Mouse (Mus musculus) stomach, embryonic 15.5 days (tissue): ENCODE measurements around the gene Pbxip1. TPM values are rescaled to one million over a fixed set of nuclear protein-coding genes. Genes with fewer than 3 reads are reported as not detected.

Source experiments
- ATAC-seq: fragments of 200-750 bp; cut with Nextera tagmentation; 2 replicates; pipeline ENCODE4 v1.8.0; 2017; ENCODE audit warnings: low read depth, moderate number of reproducible peaks, moderate TSS enrichment; ENCODE audit not compliant: insufficient read depth, low FRiP score
- H3K27ac ChIP-seq: fragments of 300-500 bp; sonication (generic); 2 replicates; pipeline ENCODE4 v1.5.1; 2015; ENCODE audit warnings: mild to moderate bottlenecking, inconsistent platforms
- H3K27me3 ChIP-seq: fragments of 300-500 bp; sonication (generic); replicated peaks from 2 replicates; pipeline ENCODE4 v1.6.1; 2015; ENCODE audit warnings: inconsistent platforms
- H3K36me3 ChIP-seq: fragments of 300-500 bp; sonication (generic); 2 replicates; pipeline ENCODE4 v1.6.1; 2015; ENCODE audit warnings: inconsistent platforms
- H3K4me1 ChIP-seq: fragments of 300-500 bp; sonication (generic); 2 replicates; pipeline ENCODE4 v1.6.1; 2015; ENCODE audit warnings: inconsistent platforms
- H3K4me2 ChIP-seq: fragments of 300-500 bp; sonication (generic); 2 replicates; pipeline ENCODE4 v1.6.1; 2015; ENCODE audit warnings: mild to moderate bottlenecking, inconsistent platforms
- H3K4me3 ChIP-seq: fragments of 300-500 bp; sonication (generic); replicated peaks from 2 replicates; pipeline ENCODE4 v1.5.1; 2015; ENCODE audit warnings: inconsistent platforms
- H3K9ac ChIP-seq: fragments of 300-500 bp; sonication (generic); 2 replicates; pipeline ENCODE4 v1.6.1; 2015; ENCODE audit warnings: inconsistent platforms
- H3K9me3 ChIP-seq: fragments of 300-500 bp; sonication (generic); 2 replicates; pipeline ENCODE4 v1.6.1; 2016; ENCODE audit warnings: inconsistent platforms
- WGBS: fragments of 180-500 bp; shearing (Covaris S2); methylation state at CpG from one replicate; pipeline ENCODE4 v1.1.7; 2015; 5-methylcytosine and 5-hydroxymethylcytosine counted together
- polyA plus RNA-seq: library from polyadenylated mRNA; unstranded; fragments of >200 nt; fragmentation: Nextera tagmentation; extraction: Ambion mirVana; gene quantifications from 2 replicates; pipeline ENCODE4 v1.2.1, GENCODE M21; 2015

The Pbxip1 gene
- polyA plus RNA-seq, 1 experiment from 2014 or later: 40.1 TPM

DNA sequence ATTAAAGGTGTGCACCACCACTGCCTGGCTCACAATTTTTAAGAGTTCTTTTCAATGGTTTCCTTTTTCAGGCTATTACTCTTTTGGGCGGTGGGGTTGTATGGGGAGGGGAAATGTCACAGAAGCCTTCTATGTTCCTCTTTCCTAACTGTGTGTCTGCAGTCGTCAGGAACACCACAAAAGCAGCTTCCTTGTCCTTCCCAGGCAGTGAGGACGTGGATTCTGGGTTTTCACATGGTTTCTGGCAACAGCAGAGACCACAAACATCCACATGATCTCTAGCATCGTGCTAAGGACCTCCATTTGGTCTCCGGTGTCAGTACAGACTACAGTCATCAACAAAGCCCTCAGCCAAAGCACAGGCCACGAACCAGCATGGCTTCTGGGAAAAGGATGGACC is 37.3 kb downstream of the Pbxip1 start:
- no peak overlapping the region for H3K9ac ChIP-seq
- WGBS: 68% methylated on average over 6 of the region's 6 CpGs

GRCm38 (mm10) chr3:89479055-89479454 is 42.5 kb downstream of the Pbxip1 start:
- Histone ChIP-seq H3K27ac (no peak overlapping the region), H3K9ac (no peak overlapping the region), H3K36me3 (no peaks in the 10 kb centered on the region), H3K4me3 (no peak overlapping the region), H3K9me3 (no peaks in the 10 kb centered on the region), H3K27me3 (no peaks in the 10 kb centered on the region), H3K4me2 (no peak overlapping the region), H3K4me1 (no peaks in the 10 kb centered on the region)
- WGBS: 71% methylated on average over 6 of the region's 6 CpGs
- ATAC-seq: no peak

More for the DNA sequence above, 37.3 kb downstream of the Pbxip1 start:
- no peak for ATAC-seq
- Histone ChIP-seq H3K27ac (no peak overlapping the region), H3K27me3 (no peaks in the 10 kb centered on the region), H3K36me3 (no peaks in the 10 kb centered on the region), H3K4me3 (no peak overlapping the region), H3K4me2 (no peak overlapping the region), H3K9me3 (no peaks in the 10 kb centered on the region), H3K4me1 (no peaks in the 10 kb centered on the region)

DNA sequence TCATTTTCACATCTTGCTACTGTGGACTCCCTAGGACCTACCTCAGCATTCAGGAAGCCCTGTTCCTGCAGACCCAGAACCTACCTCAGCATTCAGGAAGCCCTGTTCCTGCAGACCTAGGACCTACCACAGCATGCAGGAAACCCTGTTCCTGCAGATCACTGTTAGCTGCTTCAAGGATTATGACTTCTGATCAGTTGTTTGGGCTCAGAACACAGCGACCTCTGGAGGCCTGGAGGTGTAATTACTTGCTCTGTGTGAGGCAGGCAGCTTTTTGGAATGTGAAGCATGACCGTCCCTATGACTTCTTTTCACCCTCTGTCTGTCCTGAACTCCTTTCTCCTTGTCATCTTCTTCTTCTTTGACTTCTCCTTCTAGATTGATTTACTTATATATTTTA is 45.0 kb downstream of the Pbxip1 start:
- WGBS: 46% methylated on average over 2 of the region's 2 CpGs
- Histone ChIP-seq H3K9me3 (no peaks in the 10 kb centered on the region), H3K4me3 (no peak overlapping the region), H3K27ac (no peak overlapping the region), H3K4me1 (no peaks in the 10 kb centered on the region), H3K27me3 (no peaks in the 10 kb centered on the region), H3K9ac (no peak overlapping the region), H3K36me3 (no peaks in the 10 kb centered on the region), H3K4me2 (no peak overlapping the region)
- no peak for ATAC-seq

DNA sequence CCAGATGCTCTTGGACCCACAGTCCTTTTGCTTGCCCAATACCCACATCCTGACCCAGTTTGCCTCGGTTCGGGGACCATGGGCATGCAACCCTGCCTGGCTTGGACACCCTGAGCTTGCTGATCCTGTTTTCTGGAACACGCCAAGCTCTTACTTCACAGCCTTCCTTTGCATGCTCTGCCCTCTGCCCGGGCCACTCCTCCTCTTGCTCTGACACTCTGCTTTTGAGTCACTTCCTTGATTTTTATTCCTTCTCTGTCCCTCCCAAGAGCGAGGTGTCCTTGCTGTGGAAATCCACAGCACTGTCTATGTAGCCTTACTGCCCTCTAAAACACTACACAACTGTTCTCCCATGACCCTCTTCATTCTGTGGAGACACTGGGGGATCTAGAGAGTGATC is 45.7 kb downstream of the Pbxip1 start:
- Histone ChIP-seq H3K9ac (no peak overlapping the region), H3K4me3 (no peak overlapping the region), H3K27ac (no peak overlapping the region), H3K9me3 (no peaks in the 10 kb centered on the region), H3K4me2 (no peak overlapping the region), H3K27me3 (no peaks in the 10 kb centered on the region), H3K4me1 (no peaks in the 10 kb centered on the region), H3K36me3 (no peaks in the 10 kb centered on the region)
- WGBS: 80% methylated on average over 5 of the region's 5 CpGs
- no peak for ATAC-seq

DNA sequence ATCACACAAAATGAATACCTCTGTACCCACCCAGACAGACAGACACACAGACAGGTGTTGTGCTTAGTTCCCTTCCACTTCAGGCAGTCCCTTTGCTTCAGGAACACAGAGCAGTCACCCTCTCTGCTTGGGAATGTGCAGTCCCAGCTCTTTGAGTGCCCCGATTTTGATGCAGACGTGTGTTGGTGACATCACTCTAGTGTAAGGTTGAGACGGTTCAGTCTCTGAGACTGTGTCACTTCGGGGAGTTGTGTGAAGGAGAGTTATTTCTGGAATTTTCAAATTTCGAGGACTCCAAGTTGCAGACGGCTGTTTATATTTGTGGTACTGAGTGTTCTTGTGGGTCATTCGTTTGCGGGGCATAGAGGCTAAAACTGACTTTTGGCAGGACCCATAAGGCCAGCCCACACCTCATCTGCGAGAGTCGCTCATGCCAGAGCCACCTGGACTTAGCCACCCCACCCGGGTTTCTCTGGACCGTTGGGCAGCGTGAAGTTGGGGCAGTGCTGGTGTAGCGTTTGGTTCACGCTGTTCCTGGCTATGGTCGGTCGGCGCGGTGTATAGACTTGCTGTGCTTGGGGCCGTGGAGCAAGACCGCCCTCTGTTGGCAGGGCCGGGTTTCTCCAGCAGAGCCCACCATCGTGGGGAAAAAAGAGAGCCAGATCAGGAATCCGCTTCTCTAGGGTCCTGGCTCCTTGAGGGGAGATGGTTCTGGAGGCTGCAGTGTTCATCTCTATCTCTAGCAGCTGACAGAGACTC is 48.4 kb downstream of the Pbxip1 start:
- H3K27me3 ChIP-seq: no peaks in the 10 kb centered on the region
- H3K4me2 ChIP-seq: peak overlapping the region; percentile 44
- H3K4me3 ChIP-seq: no peak overlapping the region
- H3K4me1 ChIP-seq: no peaks in the 10 kb centered on the region
- no peak overlapping the region for H3K27ac ChIP-seq
- H3K36me3 ChIP-seq: no peaks in the 10 kb centered on the region
- H3K9me3 ChIP-seq: no peaks in the 10 kb centered on the region
- ATAC-seq: peak; percentile 69
- 15% methylated on average over 24 of the region's 24 CpGs for WGBS
- H3K9ac ChIP-seq: no peak overlapping the region

GRCm38 (mm10) chr3:89486111-89486510 is 49.6 kb downstream of the Pbxip1 start:
- Histone ChIP-seq H3K4me1 (no peaks in the 10 kb centered on the region), H3K4me2 (no peak overlapping the region), H3K27me3 (no peaks in the 10 kb centered on the region), H3K9ac (no peak overlapping the region), H3K27ac (no peak overlapping the region), H3K36me3 (no peaks in the 10 kb centered on the region), H3K4me3 (no peak overlapping the region), H3K9me3 (no peaks in the 10 kb centered on the region)
- 78% methylated on average over 8 of the region's 8 CpGs for WGBS
- ATAC-seq: no peak

DNA sequence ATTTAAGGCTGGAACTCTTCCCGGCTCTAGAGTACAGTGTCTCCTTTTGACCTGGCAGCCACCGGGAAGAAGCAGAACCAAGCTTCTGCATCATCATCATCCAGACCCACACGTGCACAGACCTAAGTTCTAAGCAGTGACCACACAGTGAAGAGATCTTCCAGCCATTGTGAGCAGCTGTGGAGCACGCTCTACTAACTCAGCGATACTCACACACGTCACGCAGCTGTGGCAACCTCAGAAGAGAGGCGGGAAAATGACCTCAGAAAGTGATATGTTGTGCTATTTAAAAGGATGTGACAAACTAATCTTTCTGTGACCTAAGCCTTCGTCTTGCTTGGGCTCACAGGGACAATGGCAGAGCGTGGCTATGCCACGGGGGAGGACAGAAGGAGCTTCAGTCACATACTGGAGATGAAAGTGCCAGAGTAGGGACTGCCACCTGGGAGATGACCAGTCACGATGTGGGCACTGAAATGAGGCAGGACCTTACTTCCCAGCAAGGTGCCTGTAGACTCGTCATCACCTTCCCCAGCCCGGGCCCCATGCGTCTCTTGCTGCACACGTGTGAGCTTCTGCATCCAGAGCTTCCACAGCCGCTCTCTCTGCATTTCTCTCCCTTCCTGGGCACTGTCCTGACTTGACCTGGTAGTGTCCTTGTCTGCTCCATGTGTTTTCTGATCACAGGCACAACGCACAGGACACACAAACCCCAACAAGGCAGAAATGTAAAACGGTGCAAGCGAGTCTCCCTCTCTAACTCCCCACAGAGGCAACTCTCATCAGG is 50.6 kb downstream of the Pbxip1 start:
- H3K27ac ChIP-seq: no peak overlapping the region
- 64% methylated on average over 20 of the region's 20 CpGs for WGBS
- no peaks in the 10 kb centered on the region for H3K27me3 ChIP-seq
- H3K4me3 ChIP-seq: no peak overlapping the region
- H3K4me1 ChIP-seq: no peaks in the 10 kb centered on the region
- no peak overlapping the region for H3K4me2 ChIP-seq
- no peaks in the 10 kb centered on the region for H3K36me3 ChIP-seq
- no peaks in the 10 kb centered on the region for H3K9me3 ChIP-seq
- no peak for ATAC-seq
- H3K9ac ChIP-seq: no peak overlapping the region

GRCm38 (mm10) chr3:89490790-89491189 is 54.3 kb downstream of the Pbxip1 start:
- Histone ChIP-seq H3K9ac (no peak overlapping the region), H3K4me2 (no peak overlapping the region), H3K27ac (no peak overlapping the region), H3K4me3 (no peak overlapping the region), H3K36me3 (no peaks in the 10 kb centered on the region), H3K9me3 (no peaks in the 10 kb centered on the region), H3K4me1 (no peaks in the 10 kb centered on the region), H3K27me3 (no peaks in the 10 kb centered on the region)
- WGBS: 87% methylated on average over 3 of the region's 3 CpGs
- no peak for ATAC-seq

- no peak overlapping the region for H3K9ac ChIP-seq
- H3K4me1 ChIP-seq: no peaks in the 10 kb centered on the region
- H3K4me2 ChIP-seq: no peak overlapping the region
- 84% methylated on average over 5 of the region's 5 CpGs for WGBS
- H3K27me3 ChIP-seq: no peaks in the 10 kb centered on the region
- H3K4me3 ChIP-seq: no peak overlapping the region
- H3K36me3 ChIP-seq: no peaks in the 10 kb centered on the region
- no peak overlapping the region for H3K27ac ChIP-seq
- ATAC-seq: no peak
- no peaks in the 10 kb centered on the region for H3K9me3 ChIP-seq
Measured at GRCm38 (mm10) chr3:89491559-89491958, 55.1 kb downstream of the Pbxip1 start.

DNA sequence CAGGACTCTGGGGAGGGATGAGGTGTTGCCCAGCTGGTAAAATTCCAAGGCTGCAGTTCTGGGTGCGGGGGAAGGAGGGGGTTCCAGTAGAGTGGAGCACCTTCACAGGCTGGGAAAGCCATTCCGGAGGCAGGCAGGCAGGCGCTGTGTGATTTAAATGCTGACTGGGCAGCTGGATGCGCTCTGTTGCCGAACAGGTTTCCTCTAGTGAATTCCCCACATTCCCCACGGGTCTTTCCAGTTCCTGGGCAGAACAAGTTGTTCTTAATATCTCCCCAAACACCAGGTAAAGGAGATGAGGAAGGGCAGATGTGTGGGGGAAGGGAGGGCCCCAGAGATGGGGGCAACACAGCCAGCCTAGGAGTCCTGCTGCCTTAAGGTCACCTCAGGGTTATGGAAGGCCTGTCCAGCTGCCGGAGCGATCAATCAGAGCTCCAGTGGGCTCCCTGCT is 56.2 kb downstream of the Pbxip1 start:
- no peaks in the 10 kb centered on the region for H3K9me3 ChIP-seq
- no peaks in the 10 kb centered on the region for H3K27me3 ChIP-seq
- no peak overlapping the region for H3K9ac ChIP-seq
- no peaks in the 10 kb centered on the region for H3K36me3 ChIP-seq
- no peak overlapping the region for H3K4me3 ChIP-seq
- no peak for ATAC-seq
- WGBS: 34% methylated on average over 8 of the region's 8 CpGs
- no peak overlapping the region for H3K27ac ChIP-seq
- H3K4me2 ChIP-seq: no peak overlapping the region
- no peaks in the 10 kb centered on the region for H3K4me1 ChIP-seq

- no peak for ATAC-seq
- H3K9ac ChIP-seq: no peak overlapping the region
- H3K4me2 ChIP-seq: no peak overlapping the region
- no peak overlapping the region for H3K4me3 ChIP-seq
- WGBS: 84% methylated on average over 5 of the region's 5 CpGs
- no peaks in the 10 kb centered on the region for H3K9me3 ChIP-seq
- no peaks in the 10 kb centered on the region for H3K36me3 ChIP-seq
- H3K4me1 ChIP-seq: no peaks in the 10 kb centered on the region
- no peak overlapping the region for H3K27ac ChIP-seq
- no peaks in the 10 kb centered on the region for H3K27me3 ChIP-seq
Measured at GRCm38 (mm10) chr3:89494630-89495029, 58.1 kb downstream of the Pbxip1 start.

- Histone ChIP-seq H3K27ac (no peak overlapping the region), H3K4me3 (no peak overlapping the region), H3K9me3 (no peaks in the 10 kb centered on the region), H3K4me1 (no peaks in the 10 kb centered on the region), H3K27me3 (no peaks in the 10 kb centered on the region), H3K9ac (no peak overlapping the region), H3K4me2 (no peak overlapping the region), H3K36me3 (no peaks in the 10 kb centered on the region)
- no peak for ATAC-seq
- WGBS: 72% methylated on average over 3 of the region's 3 CpGs
Measured at GRCm38 (mm10) chr3:89496366-89496765, 59.9 kb downstream of the Pbxip1 start.
